Mouse (Mus musculus) megakaryocyte, embryonic 14.5 days (primary cell): ENCODE measurements around the gene Cox5b.

ENCODE experiments used
- FLI1 ChIP-seq: IDR thresholded peaks from 2 replicates; pipeline ENCODE4 v1.6.1; 2012; ENCODE audit warnings: low read length, inconsistent platforms, mixed read lengths
- GATA1 ChIP-seq: IDR thresholded peaks from 3 replicates; pipeline ENCODE4 v1.6.1; 2012; ENCODE audit warnings: mixed read lengths, low read length, inconsistent platforms, borderline replicate concordance

DNA sequence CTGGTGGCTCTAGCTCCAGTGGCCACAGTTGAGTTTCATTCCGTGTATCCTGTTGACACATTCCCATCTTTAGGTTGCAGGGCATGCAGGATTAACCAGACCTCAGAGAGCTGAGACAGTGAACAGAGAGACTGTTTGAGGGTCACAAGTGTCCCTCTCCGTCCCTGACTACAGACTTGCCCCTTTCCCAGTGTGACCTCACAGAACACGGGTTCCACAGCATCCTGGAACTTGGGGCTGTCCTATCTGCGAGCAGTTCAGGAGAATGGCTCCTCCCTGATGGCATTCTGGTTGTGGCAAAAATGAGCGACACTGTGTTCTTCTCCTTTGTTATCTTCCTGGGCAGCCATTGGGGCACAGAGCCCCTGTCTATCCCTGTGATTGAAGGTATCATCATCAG, 23.1 kb downstream of the Cox5b start, which contains the start of gene Actr1b:
- TF ChIP-seq GATA1 (no peak), FLI1 (no peak)
